Mouse (Mus musculus) testis, postnatal 10 days (tissue): ENCODE measurements at regions not wholly inside any gene's neighbourhood (a gene's known extent, or its start where the extent isn't known, plus 50 kb on each side); places are given as distances from the start of the nearest gene placed in this dataset.

Experiments used
- DNase-seq: peaks from one replicate; pipeline ENCODE4 v3.0.0; 2021; ENCODE audit warnings: low spot score

- DNase-seq = no peak
These were observed 57.7 kb downstream of the Rpl14 start for GRCm38 (mm10) chr9:120628794-120629560.

GRCm38 (mm10) chr9:120629609-120630008 lies 58.4 kb downstream of the Rpl14 start:
- DNase-seq = peak; percentile 59

- DNase-seq = no peak
These were observed 61.6 kb downstream of the Rpl14 start for GRCm38 (mm10) chr9:120632821-120633220.

- DNase-seq = no peak
These were observed 71.4 kb downstream of the Rpl14 start for GRCm38 (mm10) chr9:120642656-120643055.

GRCm38 (mm10) chr9:120643371-120643770 lies 72.1 kb downstream of the Rpl14 start:
- DNase-seq = no peak

- DNase-seq = no peak
These were observed 74.5 kb downstream of the Rpl14 start for GRCm38 (mm10) chr9:120645776-120646175.

- DNase-seq = no peak
These were observed 75.8 kb downstream of the Rpl14 start for GRCm38 (mm10) chr9:120646806-120647667.

- no peak for DNase-seq
These were observed 76.4 kb downstream of the Rpl14 start for GRCm38 (mm10) chr9:120647668-120647955.

- DNase-seq = no peak
These were observed 81.5 kb downstream of the Rpl14 start for GRCm38 (mm10) chr9:120652733-120653132.

- DNase-seq = no peak
These were observed 81.9 kb downstream of the Rpl14 start for GRCm38 (mm10) chr9:120653170-120653569.

- DNase-seq = no peak
These were observed 83.5 kb downstream of the Rpl14 start for GRCm38 (mm10) chr9:120654736-120655135.

GRCm38 (mm10) chr9:120656976-120657375 lies 85.7 kb downstream of the Rpl14 start:
- peak; percentile 53 for DNase-seq

- DNase-seq = no peak
These were observed 86.5 kb downstream of the Rpl14 start for GRCm38 (mm10) chr9:120657786-120658185.

GRCm38 (mm10) chr9:120658576-120658975 lies 87.3 kb downstream of the Rpl14 start:
- no peak for DNase-seq

- no peak for DNase-seq
These were observed 90.0 kb downstream of the Rpl14 start for GRCm38 (mm10) chr9:120661226-120661625.

- no peak for DNase-seq
These were observed 90.5 kb downstream of the Rpl14 start for GRCm38 (mm10) chr9:120661641-120662227.

- no peak for DNase-seq
These were observed 91.9 kb downstream of the Rpl14 start for GRCm38 (mm10) chr9:120663181-120663580.

GRCm38 (mm10) chr9:120664086-120664485 lies 92.8 kb downstream of the Rpl14 start:
- DNase-seq = no peak

GRCm38 (mm10) chr9:120672452-120672851 lies 101.2 kb downstream of the Rpl14 start:
- no peak for DNase-seq

- no peak for DNase-seq
These were observed 103.6 kb downstream of the Rpl14 start for GRCm38 (mm10) chr9:120674855-120675254.

- no peak for DNase-seq
These were observed 104.3 kb downstream of the Rpl14 start for GRCm38 (mm10) chr9:120675371-120676150.

GRCm38 (mm10) chr9:120676301-120676700 lies 105.1 kb downstream of the Rpl14 start:
- DNase-seq = no peak
